Mouse (Mus musculus) lung, adult 18-20 months (tissue): ENCODE results near the gene Vmn1r63.
"Not testable (repeated sequence)": the region's sequence is repeated elsewhere in the genome, so short reads cannot be mapped to it uniquely, and the experiment has no call there.

Experiments
- DNase-seq, 2 experiments: peaks; one replicate each; pipeline ENCODE4 v3.0.0; 2022; ENCODE audit warnings: mixed read lengths in 2 of 2

The Vmn1r63 gene

DNA sequence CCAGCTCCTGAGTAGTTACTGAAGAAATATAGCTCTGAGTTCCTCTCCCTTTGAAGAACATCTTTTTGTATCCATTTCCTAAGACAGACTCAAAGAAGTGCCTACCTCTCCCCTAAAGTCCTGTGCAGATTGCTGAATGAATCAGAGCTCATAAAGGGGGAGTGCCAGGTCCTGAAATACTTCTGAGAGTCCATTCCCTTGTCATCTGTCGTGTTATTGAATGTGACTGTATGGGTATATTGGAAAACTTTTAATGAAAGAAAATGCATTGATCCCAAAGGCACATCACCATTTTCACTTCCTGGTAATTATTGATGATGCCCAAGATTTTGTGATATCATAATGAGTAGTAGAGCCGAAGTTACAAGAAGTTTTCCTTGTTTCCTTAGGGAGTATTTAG is at the start of gene Vmn1r63:
Gene Vmn1r63 (minus strand): TSS at position 101 of the 400 bp plus-strand sequence.
- not testable (repeated sequence) for DNase-seq
